Mouse (Mus musculus) ovary, adult 18-20 months (tissue): ENCODE measurements around the gene Pkd1.
A peak's percentile ranks its signal among the peaks of the same experiment; 100 is the strongest.

ENCODE experiments used
- DNase-seq: peaks from one replicate; pipeline ENCODE4 v3.0.0; 2022; ENCODE audit warnings: low spot score, mixed read lengths

The Pkd1 gene

GRCm38 (mm10) chr17:24533099-24533992, 16.3 kb upstream of the Pkd1 start:
- DNase-seq = peak; percentile 77

DNA sequence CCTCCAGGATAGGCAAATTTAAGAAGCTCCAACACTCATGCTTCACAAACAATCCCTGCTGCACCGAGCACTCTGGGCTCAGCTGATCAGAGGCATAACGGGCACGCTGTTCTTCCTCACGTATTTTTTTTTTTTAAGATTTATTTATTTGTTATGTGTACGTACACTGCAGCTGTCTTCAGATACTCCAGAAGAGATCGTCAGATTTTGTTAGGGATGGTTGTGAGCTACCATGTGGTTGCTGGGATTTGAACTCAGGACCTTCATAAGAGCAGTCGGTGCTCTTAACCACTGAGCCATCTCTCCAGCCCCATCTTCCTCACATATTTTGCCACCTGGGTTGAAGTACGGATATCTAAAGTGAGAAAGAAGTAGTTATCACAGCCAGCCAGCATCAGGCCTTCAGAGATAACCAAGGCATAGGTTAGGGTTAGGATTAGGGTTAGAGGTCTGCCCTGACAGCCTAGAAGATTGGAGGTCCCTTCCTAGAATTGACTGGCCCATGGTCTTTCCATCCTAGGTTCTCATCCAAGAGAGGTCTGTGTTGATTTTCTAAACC, 15.4 kb upstream of the Pkd1 start, which contains the start of gene Rab26:
Rab26 (minus strand) TSS at position 51 of the 559 bp plus-strand sequence.
- no peak for DNase-seq

GRCm38 (mm10) chr17:24535300-24535699, 14.3 kb upstream of the Pkd1 start:
- no peak for DNase-seq

- no peak for DNase-seq
These were observed 12.1 kb upstream of the Pkd1 start for GRCm38 (mm10) chr17:24537536-24537935.

- no peak for DNase-seq
These were observed 10.7 kb upstream of the Pkd1 start for GRCm38 (mm10) chr17:24538950-24539349.

DNA sequence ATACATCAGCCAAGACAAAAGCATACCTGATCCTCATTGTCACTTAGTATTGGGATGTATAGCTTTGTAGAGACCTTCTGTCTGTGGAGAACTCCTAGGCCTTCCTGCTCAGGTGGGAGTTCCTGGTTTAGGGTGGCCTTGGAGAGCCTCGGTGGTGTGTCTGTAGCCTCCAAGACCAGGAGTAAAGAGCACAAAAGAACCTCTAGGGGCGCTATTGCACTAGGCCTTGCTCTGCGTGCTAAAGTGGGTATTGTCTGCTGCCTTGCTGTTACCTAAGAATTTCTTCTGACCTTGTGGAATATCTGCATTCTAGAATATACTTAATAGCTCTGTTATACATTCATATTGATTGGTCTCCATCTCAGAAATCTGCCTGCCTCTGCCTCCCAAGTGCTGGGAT, 9.3 kb upstream of the Pkd1 start:
- no peak for DNase-seq

- DNase-seq = no peak
These were observed 5.0 kb upstream of the Pkd1 start for GRCm38 (mm10) chr17:24544613-24545012.

DNA sequence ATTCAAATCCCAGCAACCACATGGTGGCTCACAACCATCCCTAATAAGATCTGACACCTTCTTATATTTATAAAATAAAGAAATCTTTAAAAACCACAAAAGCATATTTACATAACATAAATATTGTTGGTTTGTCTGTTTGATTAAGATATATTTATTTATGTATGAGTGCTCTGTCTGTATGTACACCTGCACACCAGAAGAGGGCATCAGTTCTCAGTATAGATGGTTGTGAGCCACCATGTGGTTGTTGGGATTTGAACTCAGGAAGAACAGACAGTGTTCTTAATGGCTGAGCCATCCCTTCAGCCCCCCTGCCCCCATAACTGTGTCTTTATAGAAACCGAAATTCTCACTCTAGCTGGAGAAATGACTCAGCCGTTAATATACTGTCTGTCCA, 4.4 kb upstream of the Pkd1 start:
- no peak for DNase-seq

- no peak for DNase-seq
These were observed 3.4 kb upstream of the Pkd1 start for GRCm38 (mm10) chr17:24546234-24546633.

DNA sequence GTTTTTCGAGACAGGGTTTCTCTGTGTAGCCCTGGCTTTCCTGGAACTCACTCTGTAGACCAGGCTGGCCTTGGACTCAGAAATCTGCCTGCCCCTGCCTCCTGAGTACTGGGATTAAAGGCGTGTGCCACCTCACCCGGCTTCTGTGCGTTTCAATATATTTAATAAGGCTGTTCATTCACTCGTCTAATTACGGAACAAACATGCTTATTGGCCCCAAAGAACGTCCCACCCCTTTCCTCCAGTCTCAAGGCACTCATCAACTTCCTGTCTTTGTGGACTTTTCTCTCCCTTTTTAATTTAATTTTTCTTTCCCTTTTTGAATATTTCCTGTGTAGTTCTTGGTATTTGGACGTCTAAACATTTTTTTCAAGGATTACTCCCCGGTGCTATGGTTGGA, 1.2 kb upstream of the Pkd1 start:
- DNase-seq = no peak

- DNase-seq = no peak
These were observed 565 bp upstream of the Pkd1 start for GRCm38 (mm10) chr17:24548921-24549617.

- DNase-seq = peak; percentile 75
These were observed 899 bp downstream of the Pkd1 start for GRCm38 (mm10) chr17:24550416-24551049.

DNA sequence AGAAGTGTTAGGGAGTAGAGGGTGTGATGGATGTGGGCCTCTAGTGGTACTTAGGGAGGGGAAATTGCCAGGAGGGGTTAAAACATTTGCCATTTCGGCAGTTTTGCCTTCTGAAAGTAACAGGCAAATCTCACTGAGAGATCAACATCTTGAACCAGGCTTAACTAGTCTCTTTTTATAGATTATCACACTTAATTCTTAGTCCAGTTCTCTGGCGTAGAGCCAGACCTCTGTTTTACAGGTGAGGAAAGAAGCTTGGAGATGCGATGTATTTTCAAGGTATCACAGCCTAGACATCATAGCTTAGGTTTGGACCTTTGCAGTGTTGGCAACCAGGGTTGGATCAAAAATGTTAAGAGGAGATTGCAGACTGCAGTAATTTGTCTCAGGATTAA, 1.4 kb downstream of the Pkd1 start:
- no peak for DNase-seq

DNA sequence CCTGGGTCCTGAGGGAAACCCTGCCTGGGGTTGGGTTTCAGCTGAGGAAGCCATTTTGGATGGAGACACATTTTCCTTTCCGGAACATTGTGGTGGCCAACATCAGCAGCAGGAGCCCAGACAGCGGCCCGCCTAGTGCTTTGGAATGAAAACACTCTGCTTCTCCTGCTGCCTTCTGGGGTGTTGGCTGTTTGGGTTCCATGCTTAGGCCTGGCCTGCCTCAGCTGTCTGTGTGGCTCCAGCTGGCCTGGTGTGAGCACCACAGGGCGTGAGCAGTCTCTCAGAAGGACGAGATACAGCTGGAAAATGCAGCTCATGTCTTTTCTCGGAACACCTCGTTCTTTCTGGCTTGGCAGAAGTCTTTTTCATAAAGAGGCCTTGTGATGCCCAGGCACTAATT, 7.5 kb downstream of the Pkd1 start:
- no peak for DNase-seq

GRCm38 (mm10) chr17:24558600-24559099, 9.0 kb downstream of the Pkd1 start:
- no peak for DNase-seq

DNA sequence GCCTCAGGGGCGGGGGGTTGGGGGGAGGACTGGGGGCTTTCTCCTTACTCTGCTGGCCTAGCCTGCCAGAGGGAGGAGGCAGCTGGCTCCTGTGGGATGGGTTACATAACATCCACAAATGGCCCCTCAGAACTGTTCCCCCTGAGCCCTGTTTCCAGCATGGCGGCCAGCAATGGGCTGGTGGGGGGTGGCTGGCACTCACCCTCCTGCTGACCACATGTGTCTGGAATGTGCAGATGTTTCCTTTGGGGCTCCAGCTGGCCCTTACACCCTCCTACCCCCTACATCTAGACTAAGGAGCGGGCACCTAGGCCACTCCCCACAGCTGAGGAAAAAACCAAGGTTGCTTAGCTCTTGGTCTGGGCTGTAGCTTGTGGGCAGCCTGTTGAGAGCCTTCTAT, 9.5 kb downstream of the Pkd1 start:
- no peak for DNase-seq

GRCm38 (mm10) chr17:24560301-24561028, 10.8 kb downstream of the Pkd1 start:
- DNase-seq = no peak

DNA sequence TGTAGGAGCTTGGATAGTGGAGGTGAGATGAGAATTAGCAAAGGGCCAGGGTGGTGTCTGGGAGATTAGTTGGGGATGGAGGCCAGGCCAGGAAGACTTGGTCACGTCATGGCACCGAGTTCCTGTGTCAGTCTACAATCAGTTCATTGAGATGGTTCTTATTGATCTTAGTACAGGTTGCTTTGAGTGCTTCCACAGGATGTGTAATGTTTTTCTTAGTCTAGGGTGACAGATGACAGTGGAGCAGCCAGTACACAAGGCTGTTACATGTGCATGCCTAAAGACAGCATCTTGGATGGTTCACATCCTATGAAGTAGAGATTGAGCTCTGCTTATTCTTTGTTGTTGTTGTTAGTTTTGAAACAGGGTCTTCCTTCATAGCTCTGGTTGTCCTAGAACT, 12.0 kb downstream of the Pkd1 start:
- DNase-seq = no peak

- DNase-seq = no peak
These were observed 14.0 kb downstream of the Pkd1 start for GRCm38 (mm10) chr17:24563638-24564037.

DNA sequence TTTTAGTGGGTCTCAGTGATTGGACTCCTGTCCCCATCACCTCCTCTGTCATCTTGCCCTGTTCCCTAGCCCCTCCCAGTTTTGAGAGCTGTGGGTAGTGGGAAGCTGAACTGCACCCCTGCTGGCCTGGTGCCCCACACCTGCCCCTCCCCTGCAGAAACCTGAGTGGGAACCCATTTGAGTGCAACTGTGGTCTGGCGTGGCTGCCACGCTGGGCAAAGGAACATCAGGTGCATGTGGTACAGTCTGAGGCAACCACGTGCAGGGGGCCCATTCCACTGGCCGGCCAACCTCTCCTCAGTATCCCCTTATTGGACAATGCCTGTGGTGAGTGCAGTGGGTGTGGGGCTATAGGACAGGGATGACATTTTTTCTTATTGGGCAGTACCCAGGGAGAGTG, 14.8 kb downstream of the Pkd1 start:
- no peak for DNase-seq

GRCm38 (mm10) chr17:24565092-24565491, 15.5 kb downstream of the Pkd1 start:
- no peak for DNase-seq

DNA sequence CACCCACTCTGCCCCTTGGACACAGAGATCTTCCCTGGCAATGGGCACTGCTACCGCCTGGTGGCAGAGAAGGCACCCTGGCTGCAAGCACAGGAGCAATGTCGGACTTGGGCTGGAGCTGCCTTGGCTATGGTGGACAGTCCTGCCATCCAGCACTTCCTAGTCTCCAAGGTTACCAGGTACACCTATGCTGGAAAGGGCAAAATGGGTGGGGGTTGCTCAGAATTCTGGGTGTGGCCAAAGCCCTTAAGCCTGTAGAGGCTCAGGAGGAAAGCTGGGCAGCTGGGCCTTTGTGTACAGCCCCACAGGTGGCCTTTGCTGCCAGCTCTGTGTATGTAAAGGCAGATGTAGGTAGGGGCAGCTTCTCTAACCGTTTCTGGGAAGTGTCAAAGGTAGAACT, 16.2 kb downstream of the Pkd1 start:
- DNase-seq = no peak
